Comparison of ENCODE assay signal across 17 mouse cellular contexts in genomic region chr14:57318812-57319211, GRCm38 (mm10).
"Had no signal": no experiment of that assay in that cellular context is flagged by ENCODE, and none has a peak within 500 bp of the region (broad histone marks: within the 10 kb centered on the region; RNA-seq: fewer than 3 reads in every experiment).

No protein-coding gene starts in this region.

- H3K4me2 ChIP-seq: liver, embryonic 13.5 days; midbrain, embryonic 11.5 days; neural tube, embryonic 12.5 days; neural tube, embryonic 15.5 days had no signal

- H3K9me3 ChIP-seq: liver, embryonic 13.5 days; neural tube, embryonic 12.5 days; neural tube, embryonic 15.5 days had no signal

- H3K36me3 ChIP-seq: liver, embryonic 13.5 days; neural tube, embryonic 12.5 days; neural tube, embryonic 15.5 days had no signal

- H3K27me3 ChIP-seq: liver, embryonic 13.5 days; neural tube, embryonic 12.5 days; neural tube, embryonic 15.5 days had no signal

- DNase-seq: kidney, adult 18-20 months; kidney, postnatal 25 days; layer of hippocampus, postnatal 36 days; liver, embryonic 13.5 days; lung, adult 2 months; lung, postnatal 14 days; lung, postnatal 4 days; midbrain, embryonic 14.5 days; retina, postnatal 1 day; right cerebral cortex, postnatal 25 days; thymus, adult 2 months; thymus, postnatal 14 days had no signal

- H3K9ac ChIP-seq: liver, embryonic 13.5 days; neural tube, embryonic 12.5 days; neural tube, embryonic 15.5 days had no signal

- H3K27ac ChIP-seq: kidney, postnatal 0 days; left cerebral cortex, adult 2 months; liver, embryonic 13.5 days; neural tube, embryonic 12.5 days; neural tube, embryonic 15.5 days had no signal

- H3K4me3 ChIP-seq: left cerebral cortex, adult 2 months; liver, embryonic 13.5 days; neural tube, embryonic 12.5 days; neural tube, embryonic 15.5 days had no signal
